Mouse (Mus musculus): ENCODE data around the gene Qars. TPM values are rescaled to one million over a fixed set of nuclear protein-coding genes. Genes with fewer than 3 reads are reported as not detected.

The Qars gene
- total and polyA plus RNA-seq, 3 experiments = 201 to 349 (median 248) TPM

DNA sequence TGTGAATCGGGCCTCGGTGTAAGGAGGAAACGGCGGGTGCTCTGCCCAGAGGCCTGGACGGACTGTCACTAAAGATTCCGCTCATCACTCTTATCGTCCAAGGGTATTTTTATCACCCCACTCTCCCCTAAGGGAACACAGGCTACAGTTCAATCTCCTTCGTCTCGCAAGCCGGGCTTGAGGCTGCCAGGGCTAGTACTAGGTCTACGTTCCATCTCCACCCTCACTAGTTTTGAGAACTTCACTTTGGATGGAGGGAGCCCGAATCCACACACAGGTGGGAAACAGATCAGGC, 16.3 kb upstream of the Qars start:
- Histone ChIP-seq H3K9me3 (replicated peaks) (no peaks in the 10 kb centered on the region), H3K4me1 (ENCODE audit: insufficient read depth, low read depth, low read length) (peaks cover 46% of the 10 kb centered on the region), H3K36me3 (replicated peaks) (peaks cover 45% of the 10 kb centered on the region), H3K27me3 (ENCODE audit: insufficient read depth, low read length) (peaks cover 19% of the 10 kb centered on the region), H3K4me3 (ENCODE audit: low read depth, low read length) (peak overlapping the region; percentile 91)
- no peak for TF ChIP-seq GATA2 (IDR thresholded peaks at IDR 0.05; ENCODE audit: borderline replicate concordance, low read depth, low read length)
- TF ChIP-seq CTCF (IDR thresholded peaks at IDR 0.05; ENCODE audit: low read depth, low read length) = no peak
- no peak for TF ChIP-seq POLR2AphosphoS5 (IDR thresholded peaks at IDR 0.05; ENCODE audit: insufficient replicate concordance, low read depth, low read length)
- no peak for TF ChIP-seq GATA1 (IDR thresholded peaks at IDR 0.05; ENCODE audit: borderline replicate concordance, low read length)
- no peak for TF ChIP-seq TAL1 (conservative IDR thresholded peaks at IDR 0.05; ENCODE audit: low read depth, low read length)
- DNase-seq (ENCODE audit: low spot score) (peak; percentile 21), ATAC-seq (ENCODE audit: extremely low read depth, insufficient number of reproducible peaks, low FRiP score, poor library complexity, severe bottlenecking) (no peak)

- ATAC-seq (ENCODE audit: extremely low read depth, insufficient number of reproducible peaks, low FRiP score, poor library complexity, severe bottlenecking) (no peak), DNase-seq (ENCODE audit: low spot score) (peak; percentile 67)
- peaks cover 46% of the 10 kb centered on the region for H3K4me1 ChIP-seq (ENCODE audit: insufficient read depth, low read depth, low read length)
- no peaks in the 10 kb centered on the region for H3K9me3 ChIP-seq (replicated peaks)
- TF ChIP-seq POLR2AphosphoS5 (IDR thresholded peaks at IDR 0.05; ENCODE audit: insufficient replicate concordance, low read depth, low read length) (no peak), TAL1 (conservative IDR thresholded peaks at IDR 0.05; ENCODE audit: low read depth, low read length) (no peak), GATA1 (IDR thresholded peaks at IDR 0.05; ENCODE audit: borderline replicate concordance, low read length) (no peak), CTCF (IDR thresholded peaks at IDR 0.05; ENCODE audit: low read depth, low read length) (no peak), GATA2 (IDR thresholded peaks at IDR 0.05; ENCODE audit: borderline replicate concordance, low read depth, low read length) (no peak)
- peaks cover 54% of the 10 kb centered on the region for H3K36me3 ChIP-seq (replicated peaks)
- H3K27me3 ChIP-seq (ENCODE audit: insufficient read depth, low read length) = peaks cover 10% of the 10 kb centered on the region
- peak overlapping the region; percentile 91 for H3K4me3 ChIP-seq (ENCODE audit: low read depth, low read length)
Measured at GRCm38 (mm10) chr9:108492043-108492750, 15.3 kb upstream of the Qars start.

DNA sequence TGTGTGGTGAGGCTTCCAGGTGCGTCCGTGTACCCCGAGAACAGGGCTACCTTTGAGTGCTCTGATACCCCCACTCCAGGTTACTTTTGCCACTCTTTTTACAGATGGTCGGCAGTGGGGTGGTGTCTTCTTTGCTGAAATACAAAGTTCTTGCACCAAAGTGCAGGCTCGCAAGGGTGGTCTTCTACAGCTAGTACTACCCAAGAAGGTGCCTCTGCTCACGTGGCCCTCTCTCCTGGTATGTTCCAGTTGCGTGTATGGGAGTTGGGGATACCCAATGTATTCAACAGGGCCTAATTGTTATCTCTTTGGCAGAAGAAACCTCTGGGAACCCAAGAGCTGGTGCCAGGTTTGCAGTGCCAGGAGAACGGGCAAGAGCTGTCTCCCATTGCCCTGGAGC, 14.3 kb upstream of the Qars start:
- Histone ChIP-seq H3K9me3 (replicated peaks) (no peaks in the 10 kb centered on the region), H3K4me3 (ENCODE audit: low read depth, low read length) (no peak overlapping the region), H3K36me3 (replicated peaks) (peaks cover 64% of the 10 kb centered on the region), H3K27me3 (ENCODE audit: insufficient read depth, low read length) (no peaks in the 10 kb centered on the region), H3K4me1 (ENCODE audit: insufficient read depth, low read depth, low read length) (peaks cover 50% of the 10 kb centered on the region)
- no peak for DNase-seq (ENCODE audit: low spot score)
- no peak for ATAC-seq (ENCODE audit: extremely low read depth, insufficient number of reproducible peaks, low FRiP score, poor library complexity, severe bottlenecking)
- TF ChIP-seq CTCF (IDR thresholded peaks at IDR 0.05; ENCODE audit: low read depth, low read length) (no peak), GATA1 (IDR thresholded peaks at IDR 0.05; ENCODE audit: borderline replicate concordance, low read length) (no peak), TAL1 (conservative IDR thresholded peaks at IDR 0.05; ENCODE audit: low read depth, low read length) (no peak), POLR2AphosphoS5 (IDR thresholded peaks at IDR 0.05; ENCODE audit: insufficient replicate concordance, low read depth, low read length) (no peak), GATA2 (IDR thresholded peaks at IDR 0.05; ENCODE audit: borderline replicate concordance, low read depth, low read length) (no peak)

DNA sequence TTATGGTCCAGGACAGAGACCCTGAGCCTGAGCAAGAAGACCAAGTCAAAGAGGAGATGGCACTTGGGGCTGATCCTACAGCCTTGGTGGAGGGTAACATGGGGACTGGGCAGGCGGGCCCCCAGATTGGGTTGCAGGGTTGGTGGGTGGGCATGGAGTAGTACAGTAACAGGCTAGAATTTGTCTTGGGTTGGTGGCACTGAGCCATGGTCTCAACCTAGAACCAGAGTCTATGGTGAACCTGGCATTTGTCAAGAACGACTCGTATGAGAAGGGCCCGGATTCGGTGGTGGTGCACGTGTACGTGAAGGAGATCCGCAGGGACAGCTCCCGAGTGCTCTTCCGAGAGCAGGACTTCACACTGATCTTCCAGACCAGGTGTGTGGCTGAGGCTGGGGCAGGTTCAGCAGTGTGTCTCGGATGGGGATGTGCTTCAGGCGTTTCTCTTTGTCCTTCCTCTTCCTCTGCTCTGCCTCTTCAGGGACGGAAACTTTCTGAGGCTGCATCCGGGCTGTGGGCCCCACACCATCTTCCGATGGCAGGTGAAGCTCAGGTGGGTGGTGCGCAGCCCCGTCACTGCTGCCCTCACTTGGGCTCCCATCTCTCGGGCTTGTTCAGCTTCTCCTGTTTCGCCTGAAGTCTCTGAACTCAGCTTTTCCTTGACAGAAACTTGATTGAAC, 13.2 kb upstream of the Qars start:
- ATAC-seq (ENCODE audit: extremely low read depth, insufficient number of reproducible peaks, low FRiP score, poor library complexity, severe bottlenecking) (no peak), DNase-seq (ENCODE audit: low spot score) (no peak)
- Histone ChIP-seq H3K4me1 (ENCODE audit: insufficient read depth, low read depth, low read length) (peaks cover 51% of the 10 kb centered on the region), H3K27me3 (ENCODE audit: insufficient read depth, low read length) (no peaks in the 10 kb centered on the region), H3K36me3 (replicated peaks) (peaks cover 75% of the 10 kb centered on the region), H3K9me3 (replicated peaks) (no peaks in the 10 kb centered on the region), H3K4me3 (ENCODE audit: low read depth, low read length) (no peak overlapping the region)
- TF ChIP-seq GATA2 (IDR thresholded peaks at IDR 0.05; ENCODE audit: borderline replicate concordance, low read depth, low read length) = no peak
- no peak for TF ChIP-seq CTCF (IDR thresholded peaks at IDR 0.05; ENCODE audit: low read depth, low read length)
- no peak for TF ChIP-seq GATA1 (IDR thresholded peaks at IDR 0.05; ENCODE audit: borderline replicate concordance, low read length)
- TF ChIP-seq POLR2AphosphoS5 (IDR thresholded peaks at IDR 0.05; ENCODE audit: insufficient replicate concordance, low read depth, low read length) = no peak
- TF ChIP-seq TAL1 (conservative IDR thresholded peaks at IDR 0.05; ENCODE audit: low read depth, low read length) = no peak

- Histone ChIP-seq H3K4me1 (ENCODE audit: insufficient read depth, low read depth, low read length) (peaks cover 50% of the 10 kb centered on the region), H3K36me3 (replicated peaks) (peaks cover 81% of the 10 kb centered on the region), H3K9me3 (replicated peaks) (no peaks in the 10 kb centered on the region), H3K4me3 (ENCODE audit: low read depth, low read length) (no peak overlapping the region), H3K27me3 (ENCODE audit: insufficient read depth, low read length) (no peaks in the 10 kb centered on the region)
- DNase-seq (ENCODE audit: low spot score) = no peak
- TF ChIP-seq TAL1 (conservative IDR thresholded peaks at IDR 0.05; ENCODE audit: low read depth, low read length) = no peak
- no peak for TF ChIP-seq GATA1 (IDR thresholded peaks at IDR 0.05; ENCODE audit: borderline replicate concordance, low read length)
- TF ChIP-seq GATA2 (IDR thresholded peaks at IDR 0.05; ENCODE audit: borderline replicate concordance, low read depth, low read length) = no peak
- TF ChIP-seq POLR2AphosphoS5 (IDR thresholded peaks at IDR 0.05; ENCODE audit: insufficient replicate concordance, low read depth, low read length) = no peak
- no peak for TF ChIP-seq CTCF (IDR thresholded peaks at IDR 0.05; ENCODE audit: low read depth, low read length)
- ATAC-seq (ENCODE audit: extremely low read depth, insufficient number of reproducible peaks, low FRiP score, poor library complexity, severe bottlenecking) = no peak
Measured at GRCm38 (mm10) chr9:108494905-108495304, 12.6 kb upstream of the Qars start.

DNA sequence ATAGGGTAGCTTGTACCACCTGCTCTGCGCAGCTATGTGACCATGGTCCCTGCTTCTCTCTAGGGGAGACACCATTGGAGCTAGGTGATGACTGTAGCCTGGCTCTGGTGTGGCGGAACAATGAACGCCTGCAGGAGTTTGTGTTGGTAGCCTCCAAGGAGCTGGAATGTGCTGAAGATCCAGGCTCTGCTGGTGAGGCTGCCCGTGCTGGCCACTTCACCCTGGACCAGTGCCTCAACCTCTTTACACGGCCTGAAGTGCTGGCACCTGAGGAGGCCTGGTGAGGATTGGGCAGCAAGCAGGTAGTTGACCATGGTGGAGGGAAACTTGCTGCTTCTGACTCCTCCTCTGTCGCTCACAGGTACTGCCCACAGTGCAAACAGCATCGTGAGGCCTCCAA, 8.3 kb upstream of the Qars start:
- peaks cover 96% of the 10 kb centered on the region for H3K36me3 ChIP-seq (replicated peaks)

More for the DNA sequence above, 8.3 kb upstream of the Qars start:
- ATAC-seq (ENCODE audit: extremely low read depth, insufficient number of reproducible peaks, low FRiP score, poor library complexity, severe bottlenecking) (no peak), DNase-seq (ENCODE audit: low spot score) (no peak)
- no peak for TF ChIP-seq TAL1 (conservative IDR thresholded peaks at IDR 0.05; ENCODE audit: low read depth, low read length)
- TF ChIP-seq CTCF (IDR thresholded peaks at IDR 0.05; ENCODE audit: low read depth, low read length) = no peak
- TF ChIP-seq POLR2AphosphoS5 (IDR thresholded peaks at IDR 0.05; ENCODE audit: insufficient replicate concordance, low read depth, low read length) = no peak
- no peak for TF ChIP-seq GATA2 (IDR thresholded peaks at IDR 0.05; ENCODE audit: borderline replicate concordance, low read depth, low read length)
- no peak for TF ChIP-seq GATA1 (IDR thresholded peaks at IDR 0.05; ENCODE audit: borderline replicate concordance, low read length)
- Histone ChIP-seq H3K9me3 (replicated peaks) (no peaks in the 10 kb centered on the region), H3K27me3 (ENCODE audit: insufficient read depth, low read length) (no peaks in the 10 kb centered on the region), H3K4me1 (ENCODE audit: insufficient read depth, low read depth, low read length) (peaks cover 31% of the 10 kb centered on the region), H3K4me3 (ENCODE audit: low read depth, low read length) (no peak overlapping the region)

All from G1E (cell line).